Mouse (Mus musculus) spleen, adult 2 months (tissue): ENCODE measurements around the gene Rab42.

Experiments used
- CTCF ChIP-seq: fragments of 200-500 bp; IDR thresholded peaks from 2 replicates; pipeline ENCODE4 v1.5.1; 2011; ENCODE audit warnings: mild to moderate bottlenecking, inconsistent platforms; ENCODE audit not compliant: insufficient read depth, insufficient read length, insufficient replicate concordance; ENCODE audit errors: extremely low read depth
- POLR2A ChIP-seq: fragments of 200-500 bp; IDR thresholded peaks from 2 replicates; pipeline ENCODE4 v1.6.1; 2011; ENCODE audit warnings: low read depth, low read length, inconsistent platforms

- TF ChIP-seq POLR2A = no peak
- TF ChIP-seq CTCF = no peak
Measured at GRCm38 (mm10) chr4:132311801-132312200, 8.6 kb upstream of the Rab42 start.
